Mouse (Mus musculus) megakaryocyte, embryonic 14.5 days (primary cell): ENCODE results near the gene 1700001O22Rik. TPM values are rescaled to one million over a fixed set of nuclear protein-coding genes. Genes with fewer than 3 reads are reported as not detected.
A peak's percentile ranks its signal among the peaks of the same experiment; 100 is the strongest.

Experiments
- H3K27me3 ChIP-seq: replicated peaks from 2 replicates; pipeline ENCODE3; 2012; ENCODE audit warnings: inconsistent platforms
- H3K36me3 ChIP-seq: replicated peaks from 2 replicates; pipeline ENCODE3; 2012; ENCODE audit warnings: low read length, inconsistent platforms, mixed read lengths
- H3K4me1 ChIP-seq: 2 replicates; pipeline ENCODE4 v1.6.1; 2012; ENCODE audit warnings: inconsistent platforms
- H3K4me3 ChIP-seq: replicated peaks from 2 replicates; pipeline ENCODE3; 2012; ENCODE audit warnings: moderate library complexity, mild to moderate bottlenecking, inconsistent platforms
- H3K9me3 ChIP-seq: 2 replicates; pipeline ENCODE4 v1.6.1; 2012; ENCODE audit warnings: inconsistent platforms
- FLI1 ChIP-seq: IDR thresholded peaks from 2 replicates; pipeline ENCODE4 v1.6.1; 2012; ENCODE audit warnings: low read length, inconsistent platforms, mixed read lengths
- GATA1 ChIP-seq: IDR thresholded peaks from 3 replicates; pipeline ENCODE4 v1.6.1; 2012; ENCODE audit warnings: mixed read lengths, low read length, inconsistent platforms, borderline replicate concordance
- polyA plus RNA-seq: library from polyadenylated mRNA; stranded (reverse); fragments of >175 nt; gene quantifications from 2 replicates; pipeline ENCODE4 v1.2.3, GENCODE M21; 2012; ENCODE audit warnings: low replicate concordance; ENCODE audit not compliant: insufficient read depth

Gene 1700001O22Rik
- polyA plus RNA-seq, 1 experiment: not detected

GRCm38 (mm10) chr2:30755985-30756765 lies 47.3 kb downstream of the 1700001O22Rik start:
- Histone ChIP-seq H3K4me3 (no peak overlapping the region), H3K4me1 (peaks cover 42% of the 10 kb centered on the region), H3K36me3 (peaks cover 2% of the 10 kb centered on the region), H3K27me3 (peaks cover 37% of the 10 kb centered on the region), H3K9me3 (peaks cover 7% of the 10 kb centered on the region)
- TF ChIP-seq FLI1 (no peak), GATA1 (no peak)

GRCm38 (mm10) chr2:30754831-30755230 lies 48.6 kb downstream of the 1700001O22Rik start:
- Histone ChIP-seq H3K9me3 (peaks cover 10% of the 10 kb centered on the region), H3K27me3 (peaks cover 36% of the 10 kb centered on the region), H3K36me3 (peaks cover 2% of the 10 kb centered on the region), H3K4me1 (peaks cover 45% of the 10 kb centered on the region), H3K4me3 (no peak overlapping the region)
- TF ChIP-seq FLI1 (no peak), GATA1 (no peak)

GRCm38 (mm10) chr2:30753219-30753618 lies 50.2 kb downstream of the 1700001O22Rik start:
- TF ChIP-seq GATA1: no peak
- no peak for TF ChIP-seq FLI1
- H3K4me1 ChIP-seq: peaks cover 48% of the 10 kb centered on the region

GRCm38 (mm10) chr2:30752471-30752870 lies 51.0 kb downstream of the 1700001O22Rik start:
- H3K9me3 ChIP-seq: peaks cover 10% of the 10 kb centered on the region
- no peak overlapping the region for H3K4me3 ChIP-seq
- H3K36me3 ChIP-seq: peaks cover 2% of the 10 kb centered on the region
- H3K27me3 ChIP-seq: peaks cover 14% of the 10 kb centered on the region
- H3K4me1 ChIP-seq: peaks cover 43% of the 10 kb centered on the region
- TF ChIP-seq GATA1 (no peak), FLI1 (no peak)

More at GRCm38 (mm10) chr2:30753219-30753618, 50.2 kb downstream of the 1700001O22Rik start:
- H3K27me3 ChIP-seq: peaks cover 21% of the 10 kb centered on the region
- peaks cover 10% of the 10 kb centered on the region for H3K9me3 ChIP-seq
- H3K36me3 ChIP-seq: peaks cover 2% of the 10 kb centered on the region
- no peak overlapping the region for H3K4me3 ChIP-seq

GRCm38 (mm10) chr2:30750025-30750424 lies 53.4 kb downstream of the 1700001O22Rik start:
- peaks cover 41% of the 10 kb centered on the region for H3K4me1 ChIP-seq
- no peaks in the 10 kb centered on the region for H3K36me3 ChIP-seq
- H3K27me3 ChIP-seq: peaks cover 3% of the 10 kb centered on the region
- H3K9me3 ChIP-seq: peaks cover 5% of the 10 kb centered on the region
- H3K4me3 ChIP-seq: peak overlapping the region; percentile 23
- no peak for TF ChIP-seq GATA1
- no peak for TF ChIP-seq FLI1

- Histone ChIP-seq H3K27me3 (peaks cover 3% of the 10 kb centered on the region), H3K36me3 (no peaks in the 10 kb centered on the region), H3K9me3 (peaks cover 5% of the 10 kb centered on the region), H3K4me3 (no peak overlapping the region), H3K4me1 (peaks cover 45% of the 10 kb centered on the region)
- TF ChIP-seq GATA1 (no peak), FLI1 (no peak)
These were observed 55.8 kb downstream of the 1700001O22Rik start for GRCm38 (mm10) chr2:30747602-30748162.

Other genes starting within 250 kb of the 1700001O22Rik start
- gene Cstad, start 208.6 kb downstream of the 1700001O22Rik start, polyA plus RNA-seq: not detected in 2 replicates
- 10.3 and 36.9 TPM in 2 replicates for gene Ntmt1, start 4.2 kb upstream of the 1700001O22Rik start, polyA plus RNA-seq
- 14.8 and 21.5 TPM in 2 replicates for gene Asb6, start 26.7 kb upstream of the 1700001O22Rik start, polyA plus RNA-seq
- not detected in 2 replicates for gene Prrx2, start 31.3 kb upstream of the 1700001O22Rik start, polyA plus RNA-seq
- gene Ptges, start 126.2 kb upstream of the 1700001O22Rik start, polyA plus RNA-seq: 0.31 TPM in 1 of 2 replicates, not detected in the other
- 2.7 and 9.3 TPM in 2 replicates for gene Tor1b, start 149.3 kb upstream of the 1700001O22Rik start, polyA plus RNA-seq
- 75.1 and 117 TPM in 2 replicates for gene Tor1a, start 164.3 kb upstream of the 1700001O22Rik start, polyA plus RNA-seq
- 17.7 TPM in 1 of 2 replicates, not detected in the other for gene BC005624, start 178.5 kb upstream of the 1700001O22Rik start, polyA plus RNA-seq
- gene Usp20, start 178.6 kb upstream of the 1700001O22Rik start, polyA plus RNA-seq: 8.0 and 25.0 TPM in 2 replicates